Mouse (Mus musculus): ENCODE data around the gene Rbfox2.
A peak's percentile ranks its signal among the peaks of the same experiment; 100 is the strongest.

DNA sequence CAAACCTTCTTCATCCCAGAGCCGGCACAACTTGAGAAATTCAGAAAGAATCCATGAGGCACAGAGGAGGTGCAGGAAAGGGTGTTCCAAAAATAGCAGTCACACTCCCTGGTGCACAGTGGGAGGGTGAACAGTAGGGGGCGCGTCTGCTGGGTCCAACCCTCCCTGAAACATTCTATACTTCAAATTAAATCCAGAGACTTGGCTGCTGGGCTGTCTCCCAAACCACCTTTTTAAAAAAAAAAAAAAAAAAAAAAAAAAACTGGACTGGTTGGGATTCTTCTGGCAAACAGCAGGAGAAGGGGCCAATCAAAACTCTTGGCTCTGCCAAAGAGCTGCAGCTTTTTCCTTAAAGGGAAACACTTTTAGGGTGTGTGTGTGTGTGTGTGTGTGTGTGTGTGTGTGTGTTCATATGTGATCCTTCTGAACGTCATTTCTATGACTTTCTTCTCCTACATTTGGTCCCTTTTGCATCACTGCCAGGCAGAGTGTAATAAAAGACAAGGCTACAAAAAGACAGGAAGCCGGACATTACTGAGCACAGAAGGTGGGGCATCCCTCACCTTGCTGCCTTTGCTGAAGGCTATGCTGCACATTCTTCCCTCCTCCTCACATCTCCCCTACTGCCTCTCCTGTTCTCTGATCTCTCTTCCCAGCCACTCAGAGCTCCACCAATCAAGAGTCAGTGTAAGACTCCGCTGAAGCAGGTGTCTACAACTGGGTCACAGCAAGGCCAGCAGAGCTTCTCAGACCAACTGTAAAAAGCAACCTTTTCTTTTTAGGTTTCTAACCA, 49.2 kb downstream of the Rbfox2 start:
- TF ChIP-seq CTCF (IDR thresholded peaks at IDR 0.05; ENCODE audit: extremely low read depth, insufficient read length, insufficient replicate concordance, low read depth, low read length) = peak; percentile 62; the same call in 1 of the 2 replicates
- no peak for TF ChIP-seq POLR2A (IDR thresholded peaks at IDR 0.05; ENCODE audit: low read depth, low read length)

All from small intestine, adult 2 months (tissue).